Mouse (Mus musculus): ENCODE measurements around the gene Olfr632.

GRCm38 (mm10) chr7:103910047-103910446 is 24.1 kb upstream of the Olfr632 start:
- TF ChIP-seq CTCF (conservative IDR thresholded peaks at IDR 0.05; ENCODE audit: insufficient read depth, insufficient read length, low read depth, low read length) (no peak), POLR2A (IDR thresholded peaks at IDR 0.05; ENCODE audit: low read depth, low read length) (no peak)
